Mouse (Mus musculus) testis, adult 2 months (tissue): ENCODE measurements around the gene Slc12a8.

Source experiments
- CTCF ChIP-seq: fragments of 200-500 bp; IDR thresholded peaks from 2 replicates; pipeline ENCODE4 v1.5.1; 2012; ENCODE audit warnings: low read depth, mild to moderate bottlenecking, inconsistent platforms, low read length, moderate library complexity; ENCODE audit not compliant: control insufficient read depth, insufficient read depth, insufficient replicate concordance
- POLR2A ChIP-seq: fragments of 200-500 bp; IDR thresholded peaks from 2 replicates; pipeline ENCODE4 v1.6.1; 2012; ENCODE audit warnings: low read depth, mild to moderate bottlenecking, inconsistent platforms, low read length, moderate library complexity; ENCODE audit not compliant: control insufficient read depth

DNA sequence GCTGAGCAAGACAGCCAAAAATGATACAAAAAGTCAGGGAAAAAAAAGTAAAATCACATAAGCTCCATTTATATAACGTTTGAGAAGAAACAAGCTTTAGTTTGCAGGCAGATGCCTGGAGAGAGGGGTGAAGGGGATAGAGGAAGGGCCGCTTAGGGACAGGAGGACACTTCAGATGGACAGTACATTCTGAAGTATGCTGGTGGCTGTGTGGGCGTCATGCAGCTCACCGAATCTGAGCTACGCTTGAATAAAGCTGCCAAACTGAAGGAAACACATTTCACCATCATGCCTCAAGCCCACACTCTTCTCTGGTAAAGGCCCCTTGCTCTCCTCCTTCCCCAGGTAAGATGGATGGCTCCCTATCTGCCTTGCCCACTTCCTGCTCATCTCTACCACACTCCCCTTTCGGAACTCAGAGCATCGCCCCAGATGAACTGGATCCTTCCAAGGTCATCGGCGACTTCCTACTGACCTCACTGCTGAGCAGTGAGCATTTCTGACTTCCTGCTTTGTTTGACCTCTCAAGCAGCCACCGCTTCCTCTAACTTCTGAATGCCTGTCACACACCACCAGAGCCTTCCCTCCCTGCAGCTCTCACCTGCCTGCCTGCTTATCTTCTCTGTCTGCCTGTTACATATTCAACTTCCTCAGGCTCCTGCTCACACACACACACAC is 74.4 kb downstream of the Slc12a8 start:
- TF ChIP-seq POLR2A (no peak), CTCF (no peak)
